Mouse (Mus musculus) C2C12 (cell line): Measurements from ENCODE around the gene Tnni1.

Source experiments
- CEBPB ChIP-seq: IDR thresholded peaks from one replicate; pipeline ENCODE4 v1.6.1; 2011; ENCODE audit warnings: low read depth, mild to moderate bottlenecking, control low read depth, moderate library complexity
- CTCF ChIP-seq: IDR thresholded peaks from one replicate; pipeline ENCODE4 v1.5.1; 2011; ENCODE audit not compliant: control insufficient read depth, insufficient read depth, insufficient read length
- FOSL1 ChIP-seq: IDR thresholded peaks from one replicate; pipeline ENCODE4 v1.8.0; 2011; ENCODE audit warnings: mild to moderate bottlenecking, low read length; ENCODE audit not compliant: poor library complexity, insufficient read depth, severe bottlenecking
- MAX ChIP-seq: IDR thresholded peaks from one replicate; pipeline ENCODE4 v1.6.1; 2011; ENCODE audit warnings: mild to moderate bottlenecking, control low read depth
- MYOD1 ChIP-seq: IDR thresholded peaks from one replicate; pipeline ENCODE4 v1.6.1; 2011; ENCODE audit warnings: low read depth; ENCODE audit not compliant: control insufficient read depth, insufficient read length
- MYOG ChIP-seq: IDR thresholded peaks from one replicate; pipeline ENCODE4 v1.6.1; 2011; ENCODE audit not compliant: control insufficient read depth, insufficient read length; ENCODE audit errors: extremely low read depth
- USF1 ChIP-seq: IDR thresholded peaks from one replicate; pipeline ENCODE4 v1.6.1; 2011; ENCODE audit warnings: low read depth, mild to moderate bottlenecking, control low read depth, moderate library complexity

GRCm38 (mm10) chr1:135811016-135811646 lies 31.9 kb downstream of the Tnni1 start:
- TF ChIP-seq CTCF (peak; percentile 55), FOSL1 (no peak), MAX (no peak), MYOG (no peak), MYOD1 (no peak), USF1 (no peak), CEBPB (no peak)
